Mouse (Mus musculus): ENCODE data around the gene Nr1d1. TPM values are rescaled to one million over a fixed set of nuclear protein-coding genes. Genes with fewer than 3 reads are reported as not detected.
"Not testable (repeated sequence)": the region's sequence is repeated elsewhere in the genome, so short reads cannot be mapped to it uniquely, and the experiment has no call there.

Gene Nr1d1
- total and polyA plus RNA-seq, 2 experiments from 2014 or later = 10.7 to 21.0 TPM

DNA sequence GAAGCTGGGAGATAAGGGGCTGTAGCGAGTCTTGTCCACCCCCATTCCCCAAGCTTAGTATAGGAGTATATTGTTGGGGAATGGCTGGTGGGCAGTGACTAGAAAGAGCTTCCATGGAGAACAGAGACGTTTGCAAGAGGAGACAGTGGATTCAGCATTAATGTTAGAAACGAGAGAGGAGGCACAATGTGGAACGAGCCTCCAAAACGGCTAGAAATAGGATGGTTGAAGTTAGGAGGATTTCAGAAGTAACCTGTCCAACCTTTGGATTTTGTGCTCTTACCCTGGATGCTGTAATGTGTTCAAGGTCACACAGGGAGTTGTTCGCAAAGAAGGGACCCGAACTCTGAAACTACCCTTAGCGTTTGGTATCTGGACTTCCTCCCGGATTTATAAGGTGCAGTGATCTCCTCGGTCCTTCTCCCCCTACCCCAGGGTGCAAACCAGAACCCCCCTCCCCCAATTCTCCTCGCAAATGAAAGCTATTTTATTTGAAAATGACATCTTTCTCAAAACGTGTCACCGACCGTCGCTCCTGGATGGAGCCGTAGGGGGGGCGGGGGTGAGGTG is 34.0 kb downstream of the Nr1d1 start:
- Histone ChIP-seq H3K36me3 (replicated peaks; ENCODE audit: control insufficient read depth, insufficient read depth, low read length) (no peaks in the 10 kb centered on the region), H3K27ac (ENCODE audit: low read depth) (peak overlapping the region; percentile 99), H3K4me1 (ENCODE audit: control insufficient read depth, insufficient read depth) (peaks cover 39% of the 10 kb centered on the region), H3K27me3 (ENCODE audit: control insufficient read depth, insufficient read depth, low read length) (no peaks in the 10 kb centered on the region), H3K4me2 (ENCODE audit: low read depth, low read length) (peak overlapping the region; percentile 80), H3K9ac (replicated peaks; ENCODE audit: low read depth, low read length) (peak overlapping the region; percentile 99), H3K4me3 (ENCODE audit: low read depth, low read length) (peak overlapping the region; percentile 96), H3K9me3 (replicated peaks; ENCODE audit: control insufficient read depth, low read length) (no peaks in the 10 kb centered on the region)
- TF ChIP-seq EP300 (IDR thresholded peaks at IDR 0.05; ENCODE audit: low read depth) (no peak), CTCF (IDR thresholded peaks at IDR 0.05; ENCODE audit: low read depth) (no peak)
- ATAC-seq (ENCODE audit: insufficient read depth, low read depth) (no peak), DNase-seq (ENCODE audit: low spot score) (no peak)
- WGBS = under 1% methylated on average over 17 of the region's 17 CpGs

DNA sequence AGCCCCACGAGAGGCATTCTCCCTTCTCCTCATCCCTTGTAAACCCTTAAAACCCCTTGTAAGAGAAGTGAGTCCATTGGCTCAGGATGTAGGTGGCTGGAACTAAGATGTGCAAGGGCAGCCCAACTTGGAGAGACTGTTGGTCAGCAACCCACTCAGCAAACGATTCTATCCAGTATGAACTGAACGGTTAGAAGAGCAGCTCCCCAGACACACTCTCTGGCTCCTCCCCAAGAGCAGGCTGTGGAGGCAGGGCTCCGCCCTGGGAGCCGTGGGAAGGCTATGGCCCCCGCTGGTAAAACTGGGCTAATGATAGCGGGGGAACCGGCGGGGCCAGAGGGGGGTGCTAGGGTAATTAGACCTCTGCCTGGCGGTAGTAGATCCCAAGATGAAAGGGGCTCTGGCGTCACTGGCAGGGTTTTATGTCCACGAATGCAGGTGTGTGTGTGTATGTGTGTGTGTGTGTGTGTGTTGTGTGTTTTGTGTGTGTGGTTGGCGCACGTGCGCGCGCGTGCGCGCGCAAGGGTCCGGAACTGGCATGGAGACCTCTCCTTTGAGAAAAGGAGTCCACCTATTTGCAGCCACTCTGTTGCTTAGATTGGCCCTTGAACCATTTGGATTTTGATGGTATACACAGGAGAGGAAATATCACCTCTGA is 34.6 kb downstream of the Nr1d1 start, which contains the start of gene Thra:
Gene Thra, plus strand, starts transcription at position 246 of the 658 bp plus-strand sequence.
- H3K9me3 ChIP-seq (replicated peaks; ENCODE audit: control insufficient read depth, low read length) = no peaks in the 10 kb centered on the region
- H3K4me3 ChIP-seq (ENCODE audit: low read depth, low read length) = peak within 1 kb of the TSS; percentile 96
- ATAC-seq (ENCODE audit: insufficient read depth, low read depth) = peak; percentile 77
- H3K27ac ChIP-seq (ENCODE audit: low read depth) = peak within 1 kb of the TSS; percentile 99
- H3K36me3 ChIP-seq (replicated peaks; ENCODE audit: control insufficient read depth, insufficient read depth, low read length) = no peaks in the 10 kb centered on the region
- H3K9ac ChIP-seq (replicated peaks; ENCODE audit: low read depth, low read length) = peak within 1 kb of the TSS; percentile 99
- H3K4me2 ChIP-seq (ENCODE audit: low read depth, low read length) = peak within 1 kb of the TSS; percentile 80
- peak; percentile 89 for DNase-seq (ENCODE audit: low spot score)
- WGBS = under 1% methylated on average over 22 of the region's 22 CpGs
- no peak for TF ChIP-seq EP300 (IDR thresholded peaks at IDR 0.05; ENCODE audit: low read depth)
- no peak for TF ChIP-seq CTCF (IDR thresholded peaks at IDR 0.05; ENCODE audit: low read depth)
- H3K27me3 ChIP-seq (ENCODE audit: control insufficient read depth, insufficient read depth, low read length) = no peaks in the 10 kb centered on the region
- peaks cover 33% of the 10 kb centered on the region for H3K4me1 ChIP-seq (ENCODE audit: control insufficient read depth, insufficient read depth)

DNA sequence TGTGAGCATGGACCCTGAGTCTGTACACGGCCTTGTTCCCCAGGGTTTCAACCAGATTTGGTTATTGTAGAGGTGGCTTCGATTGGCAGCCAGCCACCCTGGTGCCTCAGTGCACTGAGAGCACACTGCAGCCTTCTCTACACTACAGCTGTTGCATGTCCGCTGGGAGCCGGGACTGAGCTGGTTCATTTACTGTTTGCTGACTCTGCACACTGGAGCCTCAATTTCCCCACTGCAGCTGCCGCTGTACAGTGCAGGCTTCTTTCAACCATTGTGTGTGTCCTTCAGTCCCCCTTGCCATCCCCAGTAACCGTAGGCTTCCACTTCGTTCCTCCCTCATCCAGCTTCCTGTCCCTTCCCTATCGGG is 35.1 kb downstream of the Nr1d1 start:
- H3K4me2 ChIP-seq (ENCODE audit: low read depth, low read length) = peak overlapping the region; percentile 80
- H3K9ac ChIP-seq (replicated peaks; ENCODE audit: low read depth, low read length) = peak overlapping the region; percentile 99
- no peak for TF ChIP-seq EP300 (IDR thresholded peaks at IDR 0.05; ENCODE audit: low read depth)
- TF ChIP-seq CTCF (IDR thresholded peaks at IDR 0.05; ENCODE audit: low read depth) = no peak
- H3K9me3 ChIP-seq (replicated peaks; ENCODE audit: control insufficient read depth, low read length) = no peaks in the 10 kb centered on the region
- H3K4me1 ChIP-seq (ENCODE audit: control insufficient read depth, insufficient read depth) = peaks cover 28% of the 10 kb centered on the region
- ATAC-seq (ENCODE audit: insufficient read depth, low read depth) = no peak; the same call in 1 of the 2 replicates
- WGBS = 8% methylated on average over 8 of the region's 8 CpGs
- H3K4me3 ChIP-seq (ENCODE audit: low read depth, low read length) = peak overlapping the region; percentile 96
- no peaks in the 10 kb centered on the region for H3K27me3 ChIP-seq (ENCODE audit: control insufficient read depth, insufficient read depth, low read length)
- H3K36me3 ChIP-seq (replicated peaks; ENCODE audit: control insufficient read depth, insufficient read depth, low read length) = no peaks in the 10 kb centered on the region
- peak overlapping the region; percentile 99 for H3K27ac ChIP-seq (ENCODE audit: low read depth)
- no peak for DNase-seq (ENCODE audit: low spot score)

DNA sequence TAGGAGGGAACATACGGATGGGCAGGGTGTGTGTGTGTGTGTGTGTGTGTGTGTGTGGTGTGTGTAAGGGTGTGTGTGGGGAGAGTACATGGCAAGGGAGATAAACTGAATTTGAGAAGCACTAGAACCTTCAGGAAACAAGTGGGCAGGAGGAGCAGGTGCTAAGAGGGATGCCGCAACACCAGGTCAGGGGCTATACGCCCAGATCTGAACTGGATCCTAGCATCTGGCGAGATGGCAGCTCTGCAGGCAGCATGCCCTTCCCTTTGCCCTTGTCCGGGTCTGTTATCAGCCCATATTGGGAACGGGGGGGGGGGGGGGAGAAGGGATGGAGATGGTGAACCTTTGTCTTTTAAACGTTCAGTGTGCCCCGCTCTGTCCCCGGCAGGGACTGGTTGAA is 36.2 kb downstream of the Nr1d1 start:
- peaks cover 3% of the 10 kb centered on the region; the same call in 1 of the 2 replicates for H3K9me3 ChIP-seq (replicated peaks; ENCODE audit: control insufficient read depth, low read length)
- H3K36me3 ChIP-seq (replicated peaks; ENCODE audit: control insufficient read depth, insufficient read depth, low read length) = no peaks in the 10 kb centered on the region
- no peak overlapping the region for H3K9ac ChIP-seq (replicated peaks; ENCODE audit: low read depth, low read length)
- H3K27ac ChIP-seq (ENCODE audit: low read depth) = no peak overlapping the region
- WGBS = 59% methylated on average over 9 of the region's 9 CpGs
- no peak overlapping the region for H3K4me2 ChIP-seq (ENCODE audit: low read depth, low read length)
- TF ChIP-seq CTCF (IDR thresholded peaks at IDR 0.05; ENCODE audit: low read depth) = no peak
- no peak for TF ChIP-seq EP300 (IDR thresholded peaks at IDR 0.05; ENCODE audit: low read depth)
- no peak for DNase-seq (ENCODE audit: low spot score)
- peaks cover 17% of the 10 kb centered on the region for H3K4me1 ChIP-seq (ENCODE audit: control insufficient read depth, insufficient read depth)
- no peaks in the 10 kb centered on the region for H3K27me3 ChIP-seq (ENCODE audit: control insufficient read depth, insufficient read depth, low read length)
- H3K4me3 ChIP-seq (ENCODE audit: low read depth, low read length) = no peak overlapping the region
- no peak for ATAC-seq (ENCODE audit: insufficient read depth, low read depth)

DNA sequence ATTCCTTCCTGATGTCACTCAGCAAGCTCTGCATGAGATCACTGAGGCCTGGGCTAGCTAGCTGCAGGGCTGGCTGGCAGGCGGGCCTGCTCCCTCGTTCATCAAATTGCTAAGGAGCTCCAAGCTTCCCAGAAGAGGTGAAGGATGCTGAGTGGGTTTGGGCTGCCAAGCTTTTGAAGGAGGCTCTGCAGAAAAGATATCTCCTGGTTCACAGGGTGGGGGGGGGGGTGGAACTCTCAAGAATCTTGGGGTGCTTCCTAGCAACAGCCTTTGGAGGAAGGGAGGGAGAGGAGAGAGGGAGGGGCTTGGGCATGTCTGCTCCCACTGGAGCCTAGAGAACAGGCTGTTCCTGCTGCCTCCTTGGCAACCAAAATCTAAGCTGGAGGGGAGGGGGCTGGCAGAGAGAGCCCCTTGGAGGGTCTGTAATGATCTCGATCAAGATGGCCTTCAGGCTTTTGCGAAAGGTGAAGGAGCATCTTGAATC is 36.7 kb downstream of the Nr1d1 start:
- no peak for DNase-seq (ENCODE audit: low spot score)
- no peak for TF ChIP-seq CTCF (IDR thresholded peaks at IDR 0.05; ENCODE audit: low read depth)
- no peak for TF ChIP-seq EP300 (IDR thresholded peaks at IDR 0.05; ENCODE audit: low read depth)
- ATAC-seq (ENCODE audit: insufficient read depth, low read depth) = no peak
- WGBS = 61% methylated on average over 4 of the region's 4 CpGs
- no peak overlapping the region for H3K4me2 ChIP-seq (ENCODE audit: low read depth, low read length)
- no peaks in the 10 kb centered on the region for H3K27me3 ChIP-seq (ENCODE audit: control insufficient read depth, insufficient read depth, low read length)
- H3K36me3 ChIP-seq (replicated peaks; ENCODE audit: control insufficient read depth, insufficient read depth, low read length) = no peaks in the 10 kb centered on the region
- peaks cover 13% of the 10 kb centered on the region for H3K4me1 ChIP-seq (ENCODE audit: control insufficient read depth, insufficient read depth)
- H3K4me3 ChIP-seq (ENCODE audit: low read depth, low read length) = no peak overlapping the region
- H3K27ac ChIP-seq (ENCODE audit: low read depth) = no peak overlapping the region
- no peak overlapping the region for H3K9ac ChIP-seq (replicated peaks; ENCODE audit: low read depth, low read length)
- H3K9me3 ChIP-seq (replicated peaks; ENCODE audit: control insufficient read depth, low read length) = peaks cover 4% of the 10 kb centered on the region; the same call in 1 of the 2 replicates

DNA sequence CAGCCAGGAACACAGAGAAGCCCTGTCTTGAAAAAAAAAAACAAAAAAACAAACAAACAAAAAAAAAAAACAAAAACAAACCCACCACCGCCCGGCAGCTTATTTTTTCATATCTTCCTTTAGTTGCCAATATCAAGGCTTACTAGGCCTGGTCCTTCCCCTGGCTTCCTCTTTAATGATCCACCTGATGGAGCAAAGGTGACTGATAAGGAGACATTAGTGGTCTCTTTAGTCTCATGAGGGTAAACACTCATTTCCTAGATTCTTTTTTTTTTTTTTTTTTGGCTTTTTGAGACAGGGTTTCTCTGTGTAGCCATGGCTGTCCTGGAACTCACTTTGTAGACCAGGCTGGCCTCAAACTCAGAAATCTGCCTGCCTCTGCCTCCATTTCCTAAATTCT is 37.9 kb downstream of the Nr1d1 start:
- not testable (repeated sequence) for H3K36me3 ChIP-seq (replicated peaks; ENCODE audit: control insufficient read depth, insufficient read depth, low read length); H3K27ac ChIP-seq (ENCODE audit: low read depth); H3K9me3 ChIP-seq (replicated peaks; ENCODE audit: control insufficient read depth, low read length); H3K27me3 ChIP-seq (ENCODE audit: control insufficient read depth, insufficient read depth, low read length); H3K4me1 ChIP-seq (ENCODE audit: control insufficient read depth, insufficient read depth); DNase-seq (ENCODE audit: low spot score); ATAC-seq (ENCODE audit: insufficient read depth, low read depth); H3K4me2 ChIP-seq (ENCODE audit: low read depth, low read length); H3K4me3 ChIP-seq (ENCODE audit: low read depth, low read length); H3K9ac ChIP-seq (replicated peaks; ENCODE audit: low read depth, low read length)
- 90% methylated on average over 2 of the region's 2 CpGs for WGBS

Measured in heart, postnatal 0 days (tissue).